Mouse (Mus musculus) midbrain, embryonic 10.5 days (tissue): ENCODE results near the gene Nfyc. TPM values are rescaled to one million over a fixed set of nuclear protein-coding genes. Genes with fewer than 3 reads are reported as not detected.

Experiments used
- DNase-seq: peaks from one replicate; pipeline ENCODE4 v3.0.0-alpha.2; 2017; ENCODE audit warnings: low spot score
- H3K27ac ChIP-seq: fragments of 300-500 bp; sonication (generic); replicated peaks from 2 replicates; pipeline ENCODE4 v1.5.1; 2016; ENCODE audit warnings: mild to moderate bottlenecking
- H3K27me3 ChIP-seq: fragments of 300-500 bp; sonication (generic); 2 replicates; pipeline ENCODE4 v1.6.1; 2016; ENCODE audit warnings: low read depth, mild to moderate bottlenecking; ENCODE audit not compliant: poor library complexity, severe bottlenecking
- H3K36me3 ChIP-seq: fragments of 300-500 bp; sonication (generic); 2 replicates; pipeline ENCODE4 v1.6.1; 2016; ENCODE audit warnings: mild to moderate bottlenecking, moderate library complexity
- H3K4me1 ChIP-seq: fragments of 300-500 bp; sonication (generic); 2 replicates; pipeline ENCODE4 v1.6.1; 2016
- H3K4me3 ChIP-seq: fragments of 300-500 bp; sonication (generic); 2 replicates; pipeline ENCODE4 v1.5.1; 2016; ENCODE audit warnings: mild to moderate bottlenecking, moderate library complexity
- H3K9me3 ChIP-seq: fragments of 300-500 bp; sonication (generic); replicated peaks from 2 replicates; pipeline ENCODE4 v1.6.1; 2016; ENCODE audit warnings: mild to moderate bottlenecking
- WGBS: fragments of 180-500 bp; shearing (Covaris S2); methylation state at CpG from one replicate; pipeline ENCODE4 v1.1.7; 2016; 5-methylcytosine and 5-hydroxymethylcytosine counted together
- polyA plus RNA-seq: library from polyadenylated mRNA; unstranded; fragments of >200 nt; fragmentation: Nextera tagmentation; extraction: Ambion mirVana; gene quantifications from 2 replicates; pipeline ENCODE4 v1.2.1, GENCODE M21; 2016

Nfyc gene
- polyA plus RNA-seq, 1 experiment from 2014 or later, result 127 TPM

DNA sequence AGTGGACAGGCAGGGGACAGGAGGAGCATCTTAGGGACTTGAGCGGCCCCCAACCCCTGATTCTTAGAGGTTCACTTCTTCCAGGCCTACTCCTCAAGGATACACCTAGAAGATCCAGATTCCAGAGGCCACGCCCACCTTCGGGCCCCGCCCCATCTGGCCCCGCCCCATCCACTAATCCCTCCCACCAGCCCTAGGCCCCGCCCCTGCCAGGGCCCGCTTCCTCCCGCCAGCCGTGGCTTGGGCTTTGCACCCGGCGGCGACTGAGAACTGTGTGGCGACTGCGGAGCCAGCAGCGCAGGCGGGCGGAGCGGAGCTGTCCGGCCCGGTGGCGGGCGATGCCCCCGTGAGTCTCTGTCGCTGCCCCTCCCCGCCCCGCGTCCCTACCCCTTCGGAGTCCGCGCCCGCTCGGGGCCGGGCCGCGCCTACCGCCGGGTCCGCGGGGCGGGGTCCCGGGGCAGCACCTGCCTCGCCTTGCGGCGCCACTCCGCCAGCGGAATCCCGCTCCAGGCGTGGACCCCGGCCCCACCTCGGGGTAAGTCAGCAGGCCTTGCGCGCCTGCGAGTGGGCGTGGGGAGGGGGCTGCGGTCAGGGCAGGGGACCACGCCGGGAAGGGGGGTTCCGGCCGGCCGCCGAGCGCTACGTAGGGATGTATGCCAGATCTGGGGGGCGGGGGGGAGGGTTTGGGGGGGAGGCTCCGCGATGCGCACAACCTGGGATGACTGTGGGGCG lies 23.4 kb upstream of the Nfyc start, which contains the start of gene Rims3:
Gene Rims3, plus strand, starts transcription at position 229 of the 732 bp plus-strand sequence.
- 2% methylated on average over 67 of the region's 68 CpGs for WGBS
- H3K4me3 ChIP-seq, result peak within 1 kb of the TSS; percentile 63
- H3K36me3 ChIP-seq, result no peaks in the 10 kb centered on the region
- DNase-seq, result peak; percentile 80
- no peaks in the 10 kb centered on the region for H3K9me3 ChIP-seq
- H3K4me1 ChIP-seq, result peaks cover 31% of the 10 kb centered on the region
- H3K27me3 ChIP-seq, result peaks cover 70% of the 10 kb centered on the region
- peak within 1 kb of the TSS; percentile 83 for H3K27ac ChIP-seq

- H3K27me3 ChIP-seq, result peaks cover 47% of the 10 kb centered on the region
Observed at GRCm38 (mm10) chr4:120850946-120851345, 19.6 kb upstream of the Nfyc start.

GRCm38 (mm10) chr4:120849451-120849850 lies 18.1 kb upstream of the Nfyc start:
- H3K27ac ChIP-seq, result no peak overlapping the region
- no peak for DNase-seq
- 66% methylated on average over 11 of the region's 11 CpGs for WGBS

More at GRCm38 (mm10) chr4:120850946-120851345, 19.6 kb upstream of the Nfyc start:
- H3K36me3 ChIP-seq, result no peaks in the 10 kb centered on the region
- no peak overlapping the region for H3K27ac ChIP-seq
- peak; percentile 78 for DNase-seq
- H3K4me3 ChIP-seq, result no peak overlapping the region
- WGBS, result 6% methylated on average over 10 of the region's 10 CpGs
- H3K9me3 ChIP-seq, result no peaks in the 10 kb centered on the region
- H3K4me1 ChIP-seq, result peaks cover 12% of the 10 kb centered on the region

GRCm38 (mm10) chr4:120848909-120849308 lies 17.5 kb upstream of the Nfyc start:
- H3K27ac ChIP-seq, result no peak overlapping the region
- H3K36me3 ChIP-seq, result no peaks in the 10 kb centered on the region
- DNase-seq, result no peak
- H3K27me3 ChIP-seq, result peaks cover 37% of the 10 kb centered on the region
- H3K4me1 ChIP-seq, result no peaks in the 10 kb centered on the region
- 82% methylated on average over 6 of the region's 6 CpGs for WGBS
- no peak overlapping the region for H3K4me3 ChIP-seq
- H3K9me3 ChIP-seq, result no peaks in the 10 kb centered on the region

More at GRCm38 (mm10) chr4:120849451-120849850, 18.1 kb upstream of the Nfyc start:
- Histone ChIP-seq H3K4me1 (no peaks in the 10 kb centered on the region), H3K36me3 (no peaks in the 10 kb centered on the region), H3K4me3 (no peak overlapping the region), H3K27me3 (peaks cover 38% of the 10 kb centered on the region), H3K9me3 (no peaks in the 10 kb centered on the region)

DNA sequence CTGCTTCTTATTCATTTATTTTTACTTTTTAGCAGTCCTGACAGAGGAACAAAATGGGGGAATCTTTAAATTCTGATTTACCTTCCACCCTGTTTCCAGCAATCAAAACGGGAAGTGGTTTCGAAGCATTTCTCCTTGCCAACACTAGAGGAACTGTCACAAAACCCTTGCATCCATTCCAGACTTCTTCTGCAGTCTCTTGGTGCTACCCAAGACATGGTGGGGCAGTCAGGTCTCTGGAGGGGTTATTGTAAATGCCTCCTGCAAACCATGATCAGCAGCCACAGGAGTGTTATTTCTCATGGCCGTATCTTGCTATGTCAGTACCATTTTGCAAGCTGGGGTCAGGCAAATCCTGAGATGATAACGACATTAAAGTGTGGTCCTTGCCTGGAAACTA lies 13.7 kb upstream of the Nfyc start:
- no peak for DNase-seq
- Histone ChIP-seq H3K4me1 (no peaks in the 10 kb centered on the region), H3K9me3 (no peaks in the 10 kb centered on the region), H3K27ac (no peak overlapping the region), H3K36me3 (no peaks in the 10 kb centered on the region), H3K4me3 (no peak overlapping the region), H3K27me3 (peaks cover 8% of the 10 kb centered on the region; the same call in 1 of the 2 replicates)
- 87% methylated on average over 4 of the region's 4 CpGs for WGBS

DNA sequence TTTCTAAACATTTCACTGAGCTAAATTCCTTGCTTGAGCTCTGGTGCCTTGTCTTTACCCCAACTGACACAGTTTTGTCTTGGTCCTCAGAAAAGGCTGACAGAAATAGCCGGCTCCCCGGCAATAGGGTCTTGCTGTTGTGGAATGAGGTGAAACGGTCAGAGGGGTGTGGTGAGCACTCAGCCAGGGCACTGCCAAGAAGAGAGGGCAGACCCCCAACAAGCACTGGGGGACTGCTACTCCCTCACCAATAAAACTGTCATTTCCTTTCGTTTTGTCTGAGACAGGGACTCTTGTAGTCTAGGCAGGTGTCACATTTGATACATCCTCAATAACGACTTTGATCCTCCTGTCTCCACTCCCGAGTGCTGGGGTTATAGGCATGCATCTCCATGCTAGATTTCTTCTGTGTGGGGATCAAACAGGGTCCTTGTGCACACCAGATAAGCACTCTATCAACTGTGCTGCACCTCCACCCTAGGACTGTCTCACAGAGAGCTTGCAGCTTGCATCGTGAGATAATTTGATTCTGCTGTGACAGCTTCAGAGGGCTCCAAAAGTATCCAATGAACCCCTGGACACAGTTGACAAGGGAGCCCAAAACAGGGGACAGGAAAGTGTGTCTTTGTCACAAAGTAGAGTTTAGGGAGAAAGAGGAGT lies 13.2 kb upstream of the Nfyc start:
- no peak for DNase-seq
- Histone ChIP-seq H3K4me1 (no peaks in the 10 kb centered on the region), H3K27ac (no peak overlapping the region), H3K4me3 (no peak overlapping the region), H3K36me3 (no peaks in the 10 kb centered on the region), H3K27me3 (peaks cover 3% of the 10 kb centered on the region; the same call in 1 of the 2 replicates), H3K9me3 (no peaks in the 10 kb centered on the region)
- WGBS, result 65% methylated on average over 7 of the region's 7 CpGs

GRCm38 (mm10) chr4:120841342-120841741 lies 10.0 kb upstream of the Nfyc start:
- H3K36me3 ChIP-seq, result no peaks in the 10 kb centered on the region
- no peak for DNase-seq
- H3K4me1 ChIP-seq, result no peaks in the 10 kb centered on the region

GRCm38 (mm10) chr4:120830767-120831166 lies 605 bp downstream of the Nfyc start:
- no peaks in the 10 kb centered on the region for H3K27me3 ChIP-seq
- H3K27ac ChIP-seq, result no peak overlapping the region
- no peak for DNase-seq
- no peak overlapping the region for H3K4me3 ChIP-seq
- no peaks in the 10 kb centered on the region for H3K4me1 ChIP-seq
- WGBS, result 81% methylated on average over 5 of the region's 5 CpGs
- H3K36me3 ChIP-seq, result no peaks in the 10 kb centered on the region
- H3K9me3 ChIP-seq, result no peaks in the 10 kb centered on the region

More at GRCm38 (mm10) chr4:120841342-120841741, 10.0 kb upstream of the Nfyc start:
- H3K4me3 ChIP-seq, result no peak overlapping the region
- H3K9me3 ChIP-seq, result no peaks in the 10 kb centered on the region
- no peaks in the 10 kb centered on the region for H3K27me3 ChIP-seq
- H3K27ac ChIP-seq, result no peak overlapping the region
- WGBS, result 87% methylated on average over 3 of the region's 3 CpGs

DNA sequence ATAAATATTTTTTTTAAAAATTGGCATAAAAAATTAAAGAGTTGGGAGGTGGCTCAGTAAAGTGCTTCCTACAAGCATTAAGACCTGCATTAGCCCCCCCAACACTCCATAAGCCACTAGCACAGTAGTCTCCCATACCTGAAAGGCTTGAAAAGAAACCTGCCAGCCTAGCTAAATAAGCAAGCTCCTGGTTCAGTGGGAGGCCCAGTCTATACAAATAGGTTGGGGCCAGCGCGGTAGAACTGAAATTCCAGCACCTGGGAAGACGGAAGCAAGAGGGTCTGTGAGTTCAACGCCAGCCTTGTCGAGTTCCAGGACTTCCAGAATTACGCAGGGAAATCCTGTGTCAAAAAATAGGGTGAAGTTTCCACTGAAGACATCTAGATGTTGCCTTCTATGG lies 5.0 kb downstream of the Nfyc start:
- Histone ChIP-seq H3K27ac (peak overlapping the region; percentile 100; the same call in 1 of the 2 replicates), H3K4me1 (peaks cover 24% of the 10 kb centered on the region), H3K36me3 (peaks cover 5% of the 10 kb centered on the region), H3K4me3 (no peak overlapping the region), H3K9me3 (no peaks in the 10 kb centered on the region), H3K27me3 (no peaks in the 10 kb centered on the region)
- 94% methylated on average over 6 of the region's 6 CpGs for WGBS
- DNase-seq, result no peak

DNA sequence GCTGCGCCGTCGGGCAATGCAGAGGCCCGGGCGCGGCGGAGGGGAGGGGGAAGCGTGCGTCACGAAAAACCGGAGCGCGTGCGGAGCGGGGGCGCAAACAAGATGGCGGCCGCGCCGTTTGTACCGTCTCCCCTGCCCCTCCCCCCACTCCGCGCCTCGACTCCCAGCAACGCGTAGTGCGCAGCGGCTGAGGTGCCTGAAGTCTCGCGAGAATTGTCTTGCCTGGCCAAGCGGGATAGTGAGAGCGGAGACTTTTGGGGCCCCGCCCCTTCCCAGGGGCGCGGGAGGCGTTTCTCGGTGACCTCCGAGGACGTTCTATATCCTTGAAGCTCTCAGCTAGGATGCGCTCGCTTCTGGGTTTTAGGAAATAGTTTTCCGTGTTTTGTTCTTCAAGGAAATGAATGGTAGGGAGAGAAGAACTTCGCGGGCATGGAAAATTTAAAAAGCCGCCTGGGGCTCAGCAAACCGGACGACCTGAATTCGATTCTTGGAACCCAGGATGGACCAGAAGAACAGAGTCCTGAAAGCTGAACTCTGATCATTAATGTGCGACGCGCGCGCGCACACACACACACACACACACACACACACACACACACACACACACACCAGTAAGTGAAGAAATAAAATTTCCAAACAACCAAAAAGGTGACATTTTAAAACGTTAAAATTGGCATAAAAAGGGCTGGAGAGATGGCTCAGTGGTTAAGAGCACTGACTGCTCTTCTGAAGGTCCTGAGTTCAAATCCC lies 5.6 kb downstream of the Nfyc start:
- WGBS, result 2% methylated on average over 55 of the region's 55 CpGs

DNA sequence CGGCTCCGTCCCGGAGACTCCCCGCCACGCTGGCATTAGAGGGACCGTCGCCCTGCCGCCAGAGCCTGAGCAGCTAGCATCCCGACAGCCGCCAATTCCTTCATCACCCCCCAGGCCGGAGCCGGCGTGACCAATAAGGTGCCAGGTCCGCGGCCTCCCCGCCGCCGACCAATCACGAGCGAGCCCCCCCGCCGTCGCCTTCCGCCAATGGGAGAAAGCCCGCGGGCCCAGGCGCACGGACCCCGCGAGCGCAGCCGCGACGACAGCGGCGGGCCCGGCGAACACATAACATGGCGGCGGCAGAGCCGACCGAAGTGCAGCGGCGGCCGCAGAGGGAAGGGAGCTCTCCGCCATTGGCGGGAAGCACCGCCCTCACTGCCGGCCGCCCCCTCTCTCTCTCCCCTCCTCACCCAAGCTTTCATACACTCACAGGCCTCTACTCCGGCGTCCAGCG lies 6.2 kb downstream of the Nfyc start:
- Histone ChIP-seq H3K4me3 (peak overlapping the region; percentile 85), H3K36me3 (peaks cover 5% of the 10 kb centered on the region), H3K4me1 (peaks cover 24% of the 10 kb centered on the region), H3K27me3 (no peaks in the 10 kb centered on the region), H3K27ac (peak overlapping the region; percentile 100), H3K9me3 (no peaks in the 10 kb centered on the region)
- under 1% methylated on average over 51 of the region's 53 CpGs for WGBS
- peak; percentile 95 for DNase-seq

More for the DNA sequence above, 5.6 kb downstream of the Nfyc start:
- peaks cover 5% of the 10 kb centered on the region for H3K36me3 ChIP-seq
- H3K9me3 ChIP-seq, result no peaks in the 10 kb centered on the region
- peak overlapping the region; percentile 85 for H3K4me3 ChIP-seq
- no peaks in the 10 kb centered on the region for H3K27me3 ChIP-seq
- H3K4me1 ChIP-seq, result peaks cover 24% of the 10 kb centered on the region
- DNase-seq, result peak; percentile 99
- H3K27ac ChIP-seq, result peak overlapping the region; percentile 100

DNA sequence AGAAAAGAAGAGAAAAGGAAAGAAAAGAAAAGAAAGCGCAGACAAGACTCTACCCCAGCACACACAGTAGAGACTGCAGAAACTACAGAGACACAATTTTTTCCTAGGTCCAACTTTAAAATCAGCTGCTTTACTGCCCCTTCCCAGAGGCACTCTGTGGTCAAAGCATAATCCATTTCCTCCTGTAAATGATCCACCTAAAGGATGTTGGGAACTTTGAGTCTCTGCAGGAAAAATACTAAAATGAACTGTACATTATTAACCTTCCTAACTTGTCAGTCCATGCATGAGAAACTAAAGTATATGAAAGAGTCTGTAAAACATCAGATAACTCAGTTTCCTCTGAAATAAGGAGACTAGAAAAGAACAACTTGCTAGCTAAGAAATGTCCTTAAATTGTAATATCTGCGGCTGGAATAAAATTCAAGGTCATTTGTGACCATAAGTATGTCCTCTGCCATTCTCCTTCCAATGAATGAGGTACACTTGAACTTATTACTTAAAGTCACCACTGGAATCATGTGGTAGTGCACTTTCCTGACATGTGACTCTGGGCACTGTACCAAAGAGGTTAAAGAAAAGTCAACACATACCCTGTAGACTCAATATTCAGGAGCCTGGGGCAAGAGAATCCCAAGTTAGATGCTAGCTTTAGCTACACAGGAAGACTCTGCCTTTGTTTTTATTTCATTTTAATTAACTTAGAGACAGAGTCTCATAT lies 9.0 kb downstream of the Nfyc start:
- no peak for DNase-seq
- Histone ChIP-seq H3K9me3 (no peaks in the 10 kb centered on the region), H3K36me3 (peaks cover 13% of the 10 kb centered on the region), H3K4me3 (no peak overlapping the region), H3K4me1 (peaks cover 26% of the 10 kb centered on the region), H3K27me3 (no peaks in the 10 kb centered on the region), H3K27ac (no peak overlapping the region)
- 96% methylated on average over 2 of the region's 2 CpGs for WGBS
